Mouse (Mus musculus): ENCODE measurements at regions not wholly inside any gene's neighbourhood (a gene's known extent, or its start where the extent isn't known, plus 50 kb on each side); places are given as distances from the start of the nearest gene placed in this dataset.

- no peak for DNase-seq
These were observed 415.2 kb upstream of the Aga start for GRCm38 (mm10) chr8:53096272-53096784.

DNA sequence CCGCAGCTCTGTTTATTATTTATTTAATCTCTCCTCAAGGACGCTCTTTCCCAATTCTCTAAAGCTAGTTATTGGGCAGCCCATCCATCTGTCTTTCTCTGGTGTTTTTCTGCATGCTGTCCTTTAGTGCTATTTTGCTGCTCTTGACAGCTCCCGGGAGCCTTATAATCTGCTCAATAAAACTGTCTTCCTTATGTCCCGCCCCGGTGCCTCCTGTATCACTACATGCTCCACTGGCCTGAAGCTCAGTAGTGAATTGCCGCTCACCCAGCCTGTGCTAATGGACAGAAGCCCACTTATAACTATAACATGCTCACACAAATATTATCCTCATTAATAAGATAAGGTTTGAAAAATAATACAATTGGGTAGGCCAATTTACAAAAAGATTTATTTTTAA lies 371.5 kb upstream of the Aga start:
- no peak for DNase-seq

DNA sequence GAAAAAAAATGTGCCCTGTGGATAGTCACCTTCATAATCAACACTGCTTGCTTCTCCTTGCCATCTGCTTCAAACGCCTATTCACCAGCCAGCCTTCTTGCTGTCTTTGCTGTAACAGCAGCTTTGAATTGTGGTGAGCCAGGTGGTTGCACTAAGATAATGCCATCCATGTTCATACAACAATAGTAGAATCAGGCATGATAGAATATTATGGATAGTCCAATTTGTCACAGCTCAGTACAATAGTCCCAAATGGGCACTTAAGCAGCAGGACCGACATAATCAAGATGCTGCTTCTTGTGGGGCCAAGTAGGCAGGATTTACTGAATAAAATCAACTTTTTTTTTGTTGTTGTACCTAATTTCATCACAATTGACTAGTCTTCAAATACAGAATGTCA lies 362.6 kb upstream of the Aga start:
- peak in 1 of 2 experiments; percentile 1 for DNase-seq

DNA sequence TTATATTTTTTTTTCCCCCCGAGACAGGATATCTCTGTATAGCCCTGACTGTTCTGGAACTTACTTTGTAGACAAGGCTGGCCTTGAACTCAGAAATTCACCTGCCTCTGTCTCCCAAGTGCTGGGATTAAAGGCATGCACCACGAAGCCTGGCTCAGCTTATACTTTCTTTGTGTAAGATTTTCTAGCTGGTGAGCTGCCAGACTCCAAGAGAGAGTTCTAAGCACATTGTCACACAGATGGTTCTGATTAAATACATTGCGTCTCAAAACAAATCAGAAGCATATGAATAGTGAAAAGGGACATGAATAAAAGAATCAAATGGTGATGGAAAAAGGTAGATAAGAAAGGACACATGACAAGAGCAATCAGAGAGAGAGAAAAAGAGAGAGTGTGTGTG lies 347.5 kb upstream of the Aga start:
- DNase-seq: no peak

- DNase-seq: no peak
These were observed 339.7 kb upstream of the Aga start for GRCm38 (mm10) chr8:53171694-53172299.

GRCm38 (mm10) chr8:53192519-53192918 lies 319.0 kb upstream of the Aga start:
- no peak for DNase-seq

DNA sequence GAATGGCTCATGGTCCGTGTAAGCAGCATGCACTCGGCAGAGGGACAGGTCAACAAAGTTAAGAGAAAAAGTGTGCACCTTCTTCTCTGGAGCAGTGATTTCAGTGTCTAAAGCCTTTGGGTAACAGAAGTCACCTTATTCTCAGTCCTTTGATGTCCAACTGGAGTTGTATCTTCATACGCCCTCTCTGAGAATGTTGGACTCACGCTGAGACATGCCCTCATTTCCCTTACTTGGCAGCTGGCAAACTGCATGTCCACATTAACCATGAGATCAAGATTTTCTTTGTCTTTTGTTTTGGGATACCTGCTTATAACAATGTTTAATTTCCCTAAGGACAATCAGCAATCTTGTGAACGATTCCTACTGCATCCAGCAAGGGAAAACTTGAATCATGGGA lies 289.3 kb upstream of the Aga start:
- no peak for DNase-seq

Data from layer of hippocampus, postnatal 36 days (tissue).